Mouse (Mus musculus) heart, embryonic 16.5 days (tissue): ENCODE results near the gene Carmil1. TPM values are rescaled to one million over a fixed set of nuclear protein-coding genes. Genes with fewer than 3 reads are reported as not detected.

ENCODE experiments used
- ATAC-seq: fragments of 200-750 bp; cut with Nextera tagmentation; replicated peaks from 2 replicates; pipeline ENCODE4 v1.8.0; 2017; ENCODE audit warnings: moderate number of reproducible peaks; ENCODE audit not compliant: insufficient read depth, low FRiP score; ENCODE audit errors: extremely low read depth
- H3K27ac ChIP-seq: fragments of 300-500 bp; sonication (generic); 2 replicates; pipeline ENCODE4 v1.5.1; 2014; ENCODE audit warnings: mild to moderate bottlenecking, low read length, control low read depth, moderate library complexity
- H3K27me3 ChIP-seq: fragments of 300-500 bp; sonication (generic); 2 replicates; pipeline ENCODE4 v1.6.1; 2014; ENCODE audit warnings: low read length, mixed read lengths; ENCODE audit not compliant: control insufficient read depth, insufficient read depth
- H3K36me3 ChIP-seq: fragments of 300-500 bp; sonication (generic); 2 replicates; pipeline ENCODE4 v1.6.1; 2014; ENCODE audit not compliant: control insufficient read depth, insufficient read depth
- H3K4me1 ChIP-seq: fragments of 300-500 bp; sonication (generic); 2 replicates; pipeline ENCODE4 v1.6.1; 2014; ENCODE audit warnings: low read length, mixed read lengths; ENCODE audit not compliant: control insufficient read depth, insufficient read depth
- H3K4me2 ChIP-seq: fragments of 300-500 bp; sonication (generic); 2 replicates; pipeline ENCODE4 v1.6.1; 2014; ENCODE audit warnings: low read depth, mild to moderate bottlenecking, control low read depth, low read length
- H3K4me3 ChIP-seq: fragments of 300-500 bp; sonication (generic); 2 replicates; pipeline ENCODE4 v1.5.1; 2014; ENCODE audit warnings: mild to moderate bottlenecking, control low read depth, low read length
- H3K9ac ChIP-seq: fragments of 300-500 bp; sonication (generic); 2 replicates; pipeline ENCODE4 v1.6.1; 2014; ENCODE audit warnings: low read length, control low read depth
- H3K9me3 ChIP-seq: fragments of 300-500 bp; sonication (generic); replicated peaks from 2 replicates; pipeline ENCODE4 v1.6.1; 2016; ENCODE audit warnings: low read length; ENCODE audit not compliant: control insufficient read depth
- WGBS: fragments of 180-500 bp; shearing (Covaris S2); extraction: QIAGEN DNeasy Blood & Tissue Kit; methylation state at CpG from one replicate; pipeline ENCODE4 v1.1.7; 2014; 5-methylcytosine and 5-hydroxymethylcytosine counted together
- polyA plus RNA-seq: library from polyadenylated mRNA; unstranded; fragments of >200 nt; fragmentation: Nextera tagmentation; extraction: Ambion mirVana; gene quantifications from 2 replicates; pipeline ENCODE4 v1.2.1, GENCODE M21; 2015

Gene Carmil1
- polyA plus RNA-seq, 1 experiment from 2014 or later, result 8.4 TPM

- Histone ChIP-seq H3K27ac (no peak overlapping the region), H3K36me3 (no peaks in the 10 kb centered on the region), H3K4me2 (no peak overlapping the region), H3K9ac (no peak overlapping the region), H3K4me3 (no peak overlapping the region), H3K4me1 (no peaks in the 10 kb centered on the region), H3K27me3 (no peaks in the 10 kb centered on the region), H3K9me3 (no peaks in the 10 kb centered on the region)
- WGBS, result 63% methylated on average over 7 of the region's 7 CpGs
- ATAC-seq, result no peak
Observed at GRCm38 (mm10) chr13:24199861-24200543, 80.6 kb downstream of the Carmil1 start.

DNA sequence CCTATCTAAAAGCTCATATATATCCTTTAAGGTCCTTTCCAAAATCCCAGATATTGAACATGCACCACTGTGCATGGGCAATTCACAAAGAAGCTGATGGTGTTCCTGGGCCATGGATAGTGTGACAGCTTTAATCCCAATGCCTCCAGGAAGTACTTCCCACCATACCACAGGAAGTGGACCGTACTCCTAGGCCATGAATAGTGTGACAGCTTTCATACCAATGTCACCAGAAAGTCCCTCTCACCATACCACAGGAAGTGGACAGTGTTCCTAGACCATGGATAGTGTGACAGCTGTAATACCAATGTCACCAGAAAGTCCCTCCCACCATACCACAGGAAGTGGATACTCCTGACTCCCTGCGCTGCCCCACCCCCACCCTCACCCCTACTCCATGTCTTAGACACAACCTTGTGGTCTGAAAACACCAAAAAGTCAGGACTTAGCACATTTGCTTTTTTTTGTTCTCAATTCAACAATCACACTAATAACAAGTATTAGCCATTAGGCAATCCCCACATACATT is 82.1 kb downstream of the Carmil1 start:
- no peak overlapping the region for H3K9ac ChIP-seq
- H3K4me1 ChIP-seq, result no peaks in the 10 kb centered on the region
- no peak overlapping the region for H3K4me2 ChIP-seq
- ATAC-seq, result no peak
- no peak overlapping the region for H3K27ac ChIP-seq
- 73% methylated on average over 2 of the region's 2 CpGs for WGBS
- H3K27me3 ChIP-seq, result no peaks in the 10 kb centered on the region
- peaks cover 6% of the 10 kb centered on the region; the same call in 1 of the 2 replicates for H3K9me3 ChIP-seq
- H3K36me3 ChIP-seq, result no peaks in the 10 kb centered on the region
- no peak overlapping the region for H3K4me3 ChIP-seq

DNA sequence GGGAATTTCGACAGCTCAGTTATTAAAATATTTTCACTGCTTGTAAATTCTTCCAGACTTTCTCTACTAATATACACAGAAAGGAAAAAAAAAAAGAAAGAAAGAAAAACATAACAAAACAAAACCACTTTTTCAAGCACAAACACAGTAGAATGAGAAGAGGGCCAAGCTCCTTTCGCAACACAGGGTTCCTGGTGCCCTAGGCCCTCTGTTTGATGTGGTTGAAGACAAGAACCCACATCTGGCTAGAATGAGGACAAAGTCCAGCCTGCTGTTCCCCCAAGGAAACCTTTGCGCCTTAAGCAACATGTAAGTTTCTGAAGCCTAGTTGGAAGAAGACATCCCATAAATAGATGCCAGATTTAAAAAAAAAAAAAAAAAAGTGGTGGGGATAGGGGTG is 85.2 kb downstream of the Carmil1 start:
- H3K4me3 ChIP-seq, result no peak overlapping the region
- no peak overlapping the region for H3K9ac ChIP-seq
- H3K27me3 ChIP-seq, result no peaks in the 10 kb centered on the region
- 78% methylated on average over 3 of the region's 3 CpGs for WGBS
- H3K9me3 ChIP-seq, result peaks cover 6% of the 10 kb centered on the region; the same call in 1 of the 2 replicates
- no peak overlapping the region for H3K4me2 ChIP-seq
- H3K4me1 ChIP-seq, result no peaks in the 10 kb centered on the region
- no peak for ATAC-seq
- H3K36me3 ChIP-seq, result no peaks in the 10 kb centered on the region
- no peak overlapping the region for H3K27ac ChIP-seq

- H3K36me3 ChIP-seq, result no peaks in the 10 kb centered on the region
- no peak overlapping the region for H3K27ac ChIP-seq
- no peak overlapping the region for H3K4me3 ChIP-seq
- WGBS, result 78% methylated on average over 5 of the region's 5 CpGs
- H3K27me3 ChIP-seq, result no peaks in the 10 kb centered on the region
- H3K4me2 ChIP-seq, result no peak overlapping the region
- no peak overlapping the region for H3K9ac ChIP-seq
- no peaks in the 10 kb centered on the region for H3K4me1 ChIP-seq
- peaks cover 6% of the 10 kb centered on the region; the same call in 1 of the 2 replicates for H3K9me3 ChIP-seq
- no peak for ATAC-seq
Observed at GRCm38 (mm10) chr13:24194018-24194417, 86.6 kb downstream of the Carmil1 start.

GRCm38 (mm10) chr13:24190875-24191663 is 89.5 kb downstream of the Carmil1 start:
- no peak overlapping the region for H3K4me2 ChIP-seq
- no peak overlapping the region for H3K4me3 ChIP-seq
- ATAC-seq, result no peak
- H3K27me3 ChIP-seq, result no peaks in the 10 kb centered on the region
- H3K4me1 ChIP-seq, result no peaks in the 10 kb centered on the region
- no peak overlapping the region for H3K9ac ChIP-seq
- 75% methylated on average over 9 of the region's 9 CpGs for WGBS
- no peaks in the 10 kb centered on the region for H3K36me3 ChIP-seq
- peaks cover 6% of the 10 kb centered on the region; the same call in 1 of the 2 replicates for H3K9me3 ChIP-seq
- no peak overlapping the region for H3K27ac ChIP-seq

GRCm38 (mm10) chr13:24187026-24187425 is 93.6 kb downstream of the Carmil1 start:
- Histone ChIP-seq H3K27ac (no peak overlapping the region), H3K4me2 (no peak overlapping the region), H3K4me1 (no peaks in the 10 kb centered on the region), H3K36me3 (no peaks in the 10 kb centered on the region), H3K4me3 (no peak overlapping the region), H3K9ac (no peak overlapping the region), H3K9me3 (no peaks in the 10 kb centered on the region), H3K27me3 (no peaks in the 10 kb centered on the region)
- 43% methylated on average over 2 of the region's 2 CpGs for WGBS
- ATAC-seq, result no peak

DNA sequence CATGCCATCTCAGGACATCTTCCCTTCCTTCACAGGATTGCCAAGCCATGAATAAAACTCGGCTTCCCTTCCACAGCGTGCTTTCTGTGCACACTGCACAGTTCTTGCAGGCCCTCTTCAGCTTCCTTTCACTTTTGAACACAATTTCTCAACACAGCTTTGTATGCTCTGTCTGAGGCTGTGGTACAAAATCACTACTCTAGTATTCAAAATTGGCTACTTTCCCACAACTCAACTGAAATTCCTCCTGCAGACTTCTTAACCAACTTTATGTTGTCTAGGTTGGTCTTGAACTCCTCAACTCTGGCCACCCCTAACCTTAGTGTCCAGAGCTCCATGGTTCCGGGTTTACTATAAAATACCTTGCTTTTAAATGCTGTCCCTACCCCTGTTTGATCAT is 95.0 kb downstream of the Carmil1 start:
- no peak for ATAC-seq
- H3K36me3 ChIP-seq, result no peaks in the 10 kb centered on the region
- no peak overlapping the region for H3K9ac ChIP-seq
- no peaks in the 10 kb centered on the region for H3K27me3 ChIP-seq
- H3K9me3 ChIP-seq, result no peaks in the 10 kb centered on the region
- H3K4me3 ChIP-seq, result no peak overlapping the region
- H3K27ac ChIP-seq, result no peak overlapping the region
- H3K4me2 ChIP-seq, result no peak overlapping the region
- no peaks in the 10 kb centered on the region for H3K4me1 ChIP-seq
- WGBS, result 81% methylated on average over 3 of the region's 3 CpGs

DNA sequence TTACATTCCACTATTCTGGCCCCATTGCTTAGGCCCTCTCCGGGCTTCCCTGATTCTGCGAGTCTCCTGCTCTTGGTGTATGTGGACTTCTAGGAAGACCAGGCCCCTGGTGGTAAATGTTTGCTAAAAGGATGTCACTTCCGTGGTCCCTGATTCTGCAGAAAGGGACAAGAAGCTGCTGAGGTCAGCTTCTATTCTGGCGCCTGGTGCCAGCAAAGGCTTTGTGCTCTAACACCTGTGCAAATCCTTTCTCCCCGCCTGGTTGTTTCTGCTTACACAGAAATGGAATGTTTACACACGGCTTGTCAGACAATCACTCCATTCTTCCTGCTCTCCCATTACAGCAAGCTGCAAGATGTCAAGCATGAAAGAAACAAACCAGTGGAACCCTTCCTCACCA is 97.7 kb downstream of the Carmil1 start:
- no peak overlapping the region for H3K4me2 ChIP-seq
- no peak overlapping the region for H3K4me3 ChIP-seq
- no peaks in the 10 kb centered on the region for H3K36me3 ChIP-seq
- no peak overlapping the region for H3K9ac ChIP-seq
- no peaks in the 10 kb centered on the region for H3K4me1 ChIP-seq
- no peaks in the 10 kb centered on the region for H3K9me3 ChIP-seq
- ATAC-seq, result no peak
- WGBS, result 61% methylated on average over 6 of the region's 6 CpGs
- H3K27me3 ChIP-seq, result no peaks in the 10 kb centered on the region
- no peak overlapping the region for H3K27ac ChIP-seq

DNA sequence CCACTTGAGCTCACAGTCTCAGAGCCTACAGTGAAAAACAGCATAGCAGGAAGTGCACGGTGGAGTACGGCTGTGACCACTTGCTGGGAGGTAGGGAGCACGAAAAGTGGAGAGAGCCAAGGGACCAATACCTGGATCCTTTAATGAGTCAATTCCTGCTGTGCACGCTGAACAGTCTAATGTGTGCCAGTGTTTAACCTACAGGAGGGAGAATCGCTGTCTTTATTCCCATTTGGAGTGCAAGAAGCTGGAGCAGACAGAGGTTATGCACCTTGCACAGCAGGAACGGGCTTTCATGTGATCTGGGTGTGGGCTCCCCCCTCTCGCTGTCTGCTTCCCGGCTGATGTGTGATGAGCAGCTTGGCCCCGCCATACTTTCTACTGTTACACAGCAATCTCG is 101.1 kb downstream of the Carmil1 start:
- Histone ChIP-seq H3K9me3 (no peaks in the 10 kb centered on the region), H3K4me3 (no peak overlapping the region), H3K36me3 (no peaks in the 10 kb centered on the region), H3K9ac (no peak overlapping the region), H3K27ac (no peak overlapping the region), H3K4me1 (no peaks in the 10 kb centered on the region), H3K27me3 (no peaks in the 10 kb centered on the region), H3K4me2 (no peak overlapping the region)
- WGBS, result 92% methylated on average over 10 of the region's 10 CpGs
- ATAC-seq, result no peak
